Mouse (Mus musculus) naive thymus-derived CD4-positive, alpha-beta T cell, adult 2 months (primary cell): Measurements from ENCODE around the gene Klhl42.

Experiments
- DNase-seq: peaks from one replicate; pipeline ENCODE4 v3.0.0-alpha.2; 2011; ENCODE audit warnings: low read depth

The Klhl42 gene

GRCm38 (mm10) chr6:147091136-147092120, at the start of gene Klhl42:
Gene Klhl42, plus strand, starts transcription at chr6:147091379.
- DNase-seq: peak; percentile 90

GRCm38 (mm10) chr6:147042291-147043290, 48.6 kb upstream of the Klhl42 start, which contains the start of gene Mrps35:
Gene Mrps35, plus strand, starts transcription at chr6:147042764.
- peak; percentile 86 for DNase-seq

GRCm38 (mm10) chr6:147043633-147044032, 47.5 kb upstream of the Klhl42 start:
- DNase-seq: no peak

GRCm38 (mm10) chr6:147049239-147049805, 41.9 kb upstream of the Klhl42 start:
- no peak for DNase-seq

- no peak for DNase-seq
Measured at GRCm38 (mm10) chr6:147051666-147052065, 39.5 kb upstream of the Klhl42 start.

- DNase-seq: no peak
Measured at GRCm38 (mm10) chr6:147052440-147052839, 38.7 kb upstream of the Klhl42 start.

- no peak for DNase-seq
Measured at GRCm38 (mm10) chr6:147053785-147054646, 37.2 kb upstream of the Klhl42 start.

GRCm38 (mm10) chr6:147055374-147055977, 35.7 kb upstream of the Klhl42 start:
- no peak for DNase-seq

- no peak for DNase-seq
Measured at GRCm38 (mm10) chr6:147059326-147059725, 31.9 kb upstream of the Klhl42 start.

- DNase-seq: no peak
Measured at GRCm38 (mm10) chr6:147061630-147062029, 29.5 kb upstream of the Klhl42 start.

- no peak for DNase-seq
Measured at GRCm38 (mm10) chr6:147062034-147062433, 29.1 kb upstream of the Klhl42 start.

GRCm38 (mm10) chr6:147062694-147063093, 28.5 kb upstream of the Klhl42 start:
- no peak for DNase-seq

- no peak for DNase-seq
Measured at GRCm38 (mm10) chr6:147064226-147064943, 26.8 kb upstream of the Klhl42 start.

GRCm38 (mm10) chr6:147064944-147065261, 26.3 kb upstream of the Klhl42 start:
- no peak for DNase-seq

GRCm38 (mm10) chr6:147075808-147076387, 15.3 kb upstream of the Klhl42 start:
- no peak for DNase-seq

GRCm38 (mm10) chr6:147076878-147077277, 14.3 kb upstream of the Klhl42 start:
- DNase-seq: no peak

- DNase-seq: no peak
Measured at GRCm38 (mm10) chr6:147079919-147080318, 11.3 kb upstream of the Klhl42 start.

- no peak for DNase-seq
Measured at GRCm38 (mm10) chr6:147085398-147086040, 5.7 kb upstream of the Klhl42 start.

- no peak for DNase-seq
Measured at GRCm38 (mm10) chr6:147086594-147087225, 4.5 kb upstream of the Klhl42 start, which contains the start of gene Mansc4. Gene Mansc4, minus strand, starts transcription at chr6:147087032.
